Mouse (Mus musculus) forebrain, embryonic 14.5 days (tissue): ENCODE data around the gene Zfp365. TPM values are rescaled to one million over a fixed set of nuclear protein-coding genes. Genes with fewer than 3 reads are reported as not detected.

Source experiments
- ATAC-seq: fragments of 200-750 bp; cut with Nextera tagmentation; 2 replicates; pipeline ENCODE4 v1.8.0; 2017; ENCODE audit warnings: mild to moderate bottlenecking, moderate library complexity
- DNase-seq: peaks from one replicate; pipeline ENCODE4 v3.0.0-alpha.2; 2015; ENCODE audit warnings: low spot score
- H3K27ac ChIP-seq: fragments of 300-500 bp; sonication (generic); 2 replicates; pipeline ENCODE4 v1.5.1; 2014; ENCODE audit warnings: low read depth, mild to moderate bottlenecking, control low read depth, low read length, moderate library complexity
- H3K27me3 ChIP-seq: fragments of 300-500 bp; sonication (generic); replicated peaks from 2 replicates; pipeline ENCODE4 v1.6.1; 2014; ENCODE audit warnings: low read length, control low read depth, mixed read lengths; ENCODE audit not compliant: control insufficient read depth, insufficient read depth
- H3K36me3 ChIP-seq: fragments of 300-500 bp; sonication (generic); 2 replicates; pipeline ENCODE4 v1.6.1; 2014; ENCODE audit warnings: low read length, control low read depth; ENCODE audit not compliant: control insufficient read depth, insufficient read depth
- H3K4me1 ChIP-seq: fragments of 300-500 bp; sonication (generic); 2 replicates; pipeline ENCODE4 v1.6.1; 2014; ENCODE audit warnings: antibody characterized with exemption, low read length, control low read depth; ENCODE audit not compliant: control insufficient read depth, insufficient read depth
- H3K4me2 ChIP-seq: fragments of 300-500 bp; sonication (generic); 2 replicates; pipeline ENCODE4 v1.6.1; 2014; ENCODE audit warnings: mild to moderate bottlenecking, control low read depth, low read length
- H3K4me3 ChIP-seq: fragments of 300-500 bp; sonication (generic); 2 replicates; pipeline ENCODE4 v1.5.1; 2014; ENCODE audit warnings: low read depth, low read length, control low read depth
- H3K9ac ChIP-seq: fragments of 300-500 bp; sonication (generic); 2 replicates; pipeline ENCODE4 v1.6.1; 2014; ENCODE audit warnings: mild to moderate bottlenecking, low read length, control low read depth, moderate library complexity
- H3K9me3 ChIP-seq: fragments of 300-500 bp; sonication (generic); replicated peaks from 2 replicates; pipeline ENCODE4 v1.6.1; 2016; ENCODE audit warnings: low read length, control low read depth, mixed read lengths; ENCODE audit not compliant: control insufficient read depth
- WGBS: fragments of 180-500 bp; shearing (Covaris S2); extraction: QIAGEN DNeasy Blood & Tissue Kit; methylation state at CpG from one replicate; pipeline ENCODE4 v1.1.7; 2014; 5-methylcytosine and 5-hydroxymethylcytosine counted together
- polyA plus RNA-seq: library from polyadenylated mRNA; unstranded; fragments of >200 nt; fragmentation: Nextera tagmentation; extraction: Ambion mirVana; gene quantifications from 2 replicates; pipeline ENCODE4 v1.2.1, GENCODE M21; 2014

Gene Zfp365
- polyA plus RNA-seq, 1 experiment from 2014 or later = 1.2 TPM

GRCm38 (mm10) chr10:67846016-67846650, 66.3 kb downstream of the Zfp365 start:
- no peak overlapping the region for H3K27ac ChIP-seq
- no peaks in the 10 kb centered on the region for H3K4me1 ChIP-seq
- ATAC-seq = no peak
- 59% methylated on average over 14 of the region's 14 CpGs for WGBS
- H3K4me2 ChIP-seq = no peak overlapping the region
- H3K4me3 ChIP-seq = no peak overlapping the region
- H3K36me3 ChIP-seq = no peaks in the 10 kb centered on the region
- no peak overlapping the region for H3K9ac ChIP-seq
- no peaks in the 10 kb centered on the region for H3K9me3 ChIP-seq
- DNase-seq = no peak
- H3K27me3 ChIP-seq = no peaks in the 10 kb centered on the region

- Histone ChIP-seq H3K4me2 (no peak overlapping the region), H3K4me1 (no peaks in the 10 kb centered on the region), H3K9me3 (no peaks in the 10 kb centered on the region), H3K27ac (no peak overlapping the region), H3K36me3 (no peaks in the 10 kb centered on the region), H3K4me3 (no peak overlapping the region), H3K9ac (no peak overlapping the region), H3K27me3 (no peaks in the 10 kb centered on the region)
- DNase-seq (no peak), ATAC-seq (no peak)
- WGBS = 83% methylated on average over 10 of the region's 10 CpGs
Measured at GRCm38 (mm10) chr10:67841596-67841995, 70.9 kb downstream of the Zfp365 start.

GRCm38 (mm10) chr10:67840735-67841134, 71.7 kb downstream of the Zfp365 start:
- no peaks in the 10 kb centered on the region for H3K9me3 ChIP-seq
- ATAC-seq = no peak

GRCm38 (mm10) chr10:67839156-67839555, 73.3 kb downstream of the Zfp365 start:
- ATAC-seq = no peak
- Histone ChIP-seq H3K27ac (no peak overlapping the region), H3K4me1 (no peaks in the 10 kb centered on the region; the same call in 1 of the 2 replicates), H3K36me3 (no peaks in the 10 kb centered on the region), H3K4me3 (no peak overlapping the region), H3K9ac (no peak overlapping the region), H3K4me2 (no peak overlapping the region), H3K9me3 (no peaks in the 10 kb centered on the region), H3K27me3 (no peaks in the 10 kb centered on the region)
- 89% methylated on average over 3 of the region's 3 CpGs for WGBS
- DNase-seq = no peak

More at GRCm38 (mm10) chr10:67840735-67841134, 71.7 kb downstream of the Zfp365 start:
- 89% methylated on average over 4 of the region's 4 CpGs for WGBS
- DNase-seq = no peak
- Histone ChIP-seq H3K27ac (no peak overlapping the region), H3K4me1 (no peaks in the 10 kb centered on the region; the same call in 1 of the 2 replicates), H3K27me3 (no peaks in the 10 kb centered on the region), H3K36me3 (no peaks in the 10 kb centered on the region), H3K9ac (no peak overlapping the region), H3K4me2 (no peak overlapping the region), H3K4me3 (no peak overlapping the region)

GRCm38 (mm10) chr10:67836426-67836825, 76.0 kb downstream of the Zfp365 start:
- H3K4me2 ChIP-seq = no peak overlapping the region
- WGBS = 80% methylated on average over 17 of the region's 17 CpGs
- DNase-seq (no peak), ATAC-seq (no peak)
- H3K27ac ChIP-seq = no peak overlapping the region
- no peaks in the 10 kb centered on the region; the same call in 1 of the 2 replicates for H3K4me1 ChIP-seq
- H3K36me3 ChIP-seq = no peaks in the 10 kb centered on the region
- H3K9me3 ChIP-seq = no peaks in the 10 kb centered on the region
- H3K27me3 ChIP-seq = no peaks in the 10 kb centered on the region
- H3K4me3 ChIP-seq = no peak overlapping the region
- no peak overlapping the region for H3K9ac ChIP-seq

Other genes with a start within 250 kb of the Zfp365 start
- gene Rtkn2, start 66.9 kb upstream of the Zfp365 start, polyA plus RNA-seq = 11.1 and 11.2 TPM in 2 replicates